Mouse (Mus musculus) lung, postnatal 36 days (tissue): ENCODE data around the gene Tbc1d24.

Experiments
- DNase-seq: peaks from one replicate; pipeline ENCODE4 v3.0.0; 2022; ENCODE audit warnings: mixed read lengths

The Tbc1d24 gene

DNA sequence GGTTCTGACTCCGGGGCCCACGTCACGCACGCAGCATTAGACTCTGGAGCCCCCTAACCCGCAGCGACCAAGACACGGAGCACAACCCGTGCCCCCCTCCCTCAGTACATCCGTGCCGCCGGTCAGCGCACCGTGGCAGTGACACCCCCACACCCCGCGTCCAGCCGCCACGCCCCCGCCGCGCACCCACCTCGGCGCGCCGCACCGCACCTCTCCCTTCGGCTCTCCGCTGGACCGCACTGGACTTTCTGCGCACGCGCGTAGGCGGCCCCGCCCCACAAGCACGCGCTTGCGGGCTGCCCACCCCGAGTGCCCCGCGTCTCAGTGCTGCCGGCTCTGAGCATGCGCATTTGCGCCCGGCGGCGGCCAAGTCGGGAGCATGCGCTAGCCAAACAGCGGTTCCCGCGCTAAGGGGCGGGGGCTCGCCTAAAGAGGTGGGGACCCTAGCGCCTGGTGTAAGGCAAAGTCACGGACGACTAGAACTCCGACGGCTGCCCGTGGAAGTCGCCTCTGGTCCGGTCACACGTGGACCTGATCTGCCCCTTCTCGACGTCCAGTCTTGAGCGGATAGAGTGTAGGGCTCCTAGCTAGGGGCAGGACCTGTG lies at the start of gene Tbc1d24:
Gene Tbc1d24, minus strand, starts transcription at position 279 of the 605 bp plus-strand sequence.
- peak; percentile 92 for DNase-seq

- DNase-seq = no peak
These were observed 47.0 kb upstream of the Tbc1d24 start for GRCm38 (mm10) chr17:24252329-24252728.

- DNase-seq = peak; percentile 99
These were observed 46.1 kb upstream of the Tbc1d24 start, which contains the start of gene Ccnf for GRCm38 (mm10) chr17:24251320-24252069. Ccnf (minus strand) TSS chr17:24251484.

DNA sequence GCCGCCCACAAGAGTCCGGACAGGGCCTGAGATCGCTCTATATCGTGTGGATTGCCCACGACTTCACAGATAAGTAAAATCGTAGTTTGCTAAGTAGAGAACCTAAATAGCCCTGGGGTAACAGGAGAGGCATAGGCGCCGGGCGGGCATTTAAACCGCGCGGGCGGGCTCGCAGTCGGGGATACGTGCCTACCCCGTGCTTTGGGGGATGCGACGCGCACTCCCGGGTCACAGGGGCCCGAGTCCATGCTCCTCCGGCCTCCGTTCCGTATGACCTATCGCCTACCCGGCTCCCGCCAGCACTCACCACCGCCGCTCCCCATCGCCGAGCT lies 45.6 kb upstream of the Tbc1d24 start:
- no peak for DNase-seq

DNA sequence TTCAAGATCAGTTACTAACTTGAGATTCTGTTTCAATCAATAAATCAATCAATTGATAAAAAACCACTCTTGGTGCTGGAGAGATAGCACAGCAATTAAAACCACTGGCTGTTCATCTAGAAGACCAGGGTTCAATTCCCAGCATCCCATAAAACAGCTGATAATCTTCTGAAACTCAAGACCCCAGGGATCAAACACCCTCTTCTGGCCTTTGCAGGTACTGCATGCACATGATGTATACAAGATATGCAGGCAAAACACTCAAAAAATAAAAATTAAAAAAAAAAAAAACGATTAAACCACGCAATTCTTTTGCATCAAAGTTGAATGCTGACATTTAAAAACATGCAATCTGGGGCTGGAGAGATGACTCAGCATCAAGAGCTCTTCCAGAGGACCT lies 43.3 kb upstream of the Tbc1d24 start:
- DNase-seq = peak; percentile 10

GRCm38 (mm10) chr17:24244061-24244460 lies 38.7 kb upstream of the Tbc1d24 start:
- no peak for DNase-seq

- peak; percentile 62 for DNase-seq
These were observed 38.1 kb upstream of the Tbc1d24 start for GRCm38 (mm10) chr17:24243311-24243969.

DNA sequence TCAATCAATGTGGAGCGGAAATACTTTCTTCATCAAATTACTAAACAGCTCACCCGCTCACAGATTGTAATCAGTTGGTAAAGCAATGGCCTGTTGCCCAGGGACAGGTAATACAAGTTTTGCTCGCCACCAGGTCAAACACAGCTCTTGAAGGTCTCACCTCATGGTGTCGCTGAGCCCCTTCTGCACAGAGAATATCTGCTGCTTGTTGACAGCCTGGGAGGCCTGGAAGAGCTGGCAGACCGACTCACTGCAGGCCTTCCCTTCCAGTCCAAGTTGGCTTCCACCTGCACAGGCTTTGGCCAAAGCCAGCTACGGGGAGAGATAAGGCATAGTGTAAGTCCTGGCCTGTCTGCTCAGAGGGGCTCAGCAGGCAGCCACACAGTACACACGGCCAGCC lies 31.6 kb upstream of the Tbc1d24 start:
- peak; percentile 6 for DNase-seq

GRCm38 (mm10) chr17:24236479-24236878 lies 31.1 kb upstream of the Tbc1d24 start:
- no peak for DNase-seq

DNA sequence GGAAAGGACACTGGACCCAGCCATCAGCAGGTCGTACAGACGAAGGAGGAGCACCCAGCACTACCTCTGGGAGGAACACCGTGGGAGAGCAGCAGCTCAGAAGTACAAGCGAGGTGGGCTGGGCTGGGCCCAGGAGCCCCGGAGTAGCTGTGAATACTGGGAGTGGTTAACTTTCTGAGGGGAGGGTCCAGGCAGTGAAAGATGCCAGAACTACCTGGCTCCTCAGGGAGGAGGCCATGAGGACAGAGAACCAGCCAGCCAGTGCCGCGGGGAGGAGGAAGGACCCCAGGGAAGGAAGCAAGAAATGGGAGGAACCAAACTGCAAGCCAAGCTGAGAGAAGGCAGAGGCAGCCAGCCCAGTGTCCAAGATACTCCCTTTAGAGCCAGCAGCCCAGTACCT lies 22.6 kb upstream of the Tbc1d24 start:
- DNase-seq = no peak

DNA sequence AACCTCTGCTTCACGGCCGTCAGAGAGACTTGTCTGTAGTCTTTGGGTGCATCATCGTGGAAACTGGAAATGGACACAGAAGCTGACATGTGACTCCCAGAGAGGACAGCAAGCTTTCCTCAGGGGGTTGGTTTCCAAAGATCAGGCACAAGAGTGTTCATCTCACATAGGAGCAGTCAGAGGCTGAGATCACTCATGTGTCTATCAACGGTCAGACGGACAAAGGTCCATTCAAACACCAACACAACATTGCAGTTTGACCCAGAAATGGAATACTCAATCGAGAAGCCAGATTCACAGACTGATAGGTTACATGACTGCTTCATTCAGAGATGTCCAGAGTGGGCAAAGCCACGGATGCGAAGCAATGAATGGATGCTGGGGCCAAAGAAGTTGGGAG lies 21.4 kb upstream of the Tbc1d24 start:
- no peak for DNase-seq

DNA sequence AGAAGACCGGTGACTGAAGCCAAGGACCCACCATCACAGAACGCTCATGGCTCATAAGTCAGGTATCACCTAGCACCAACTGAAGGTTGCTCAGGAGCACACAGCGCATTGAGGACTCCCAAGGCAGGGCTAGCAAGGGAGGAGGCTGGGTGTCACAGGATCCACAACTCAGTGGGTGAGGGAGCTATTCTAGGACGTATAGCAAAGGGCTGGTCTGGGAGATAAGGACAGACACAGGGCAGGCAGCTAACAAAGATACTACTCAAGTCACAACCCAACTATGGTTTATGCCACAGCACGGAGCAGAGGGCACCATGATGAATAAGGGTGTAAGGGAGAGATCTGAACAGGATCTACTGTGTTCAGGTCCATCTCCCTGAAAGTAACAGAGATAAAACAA lies 20.5 kb upstream of the Tbc1d24 start:
- no peak for DNase-seq

DNA sequence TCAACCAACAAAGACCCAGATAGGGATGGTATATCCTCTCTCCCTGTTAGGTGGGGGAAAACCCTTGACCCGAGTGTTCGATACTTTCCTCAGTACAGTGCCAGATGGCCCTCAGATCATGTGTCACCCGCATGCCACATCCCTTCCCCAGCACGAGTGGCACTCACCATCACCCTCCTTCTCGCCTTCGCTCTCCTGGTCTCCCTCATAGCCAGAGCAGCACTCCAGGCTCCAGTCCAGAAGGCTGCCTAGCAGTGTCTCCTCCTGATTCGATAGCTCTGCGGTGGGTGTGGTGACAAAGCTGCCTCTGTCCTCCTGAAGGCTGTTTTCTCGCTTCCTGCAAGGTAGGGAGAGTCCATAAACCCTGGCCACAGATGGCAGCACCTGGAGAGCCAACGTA lies 19.4 kb upstream of the Tbc1d24 start:
- DNase-seq = no peak

GRCm38 (mm10) chr17:24223513-24223912 lies 18.2 kb upstream of the Tbc1d24 start:
- DNase-seq = no peak

GRCm38 (mm10) chr17:24222653-24223052 lies 17.3 kb upstream of the Tbc1d24 start:
- DNase-seq = no peak

- DNase-seq = peak; percentile 99
These were observed 15.4 kb upstream of the Tbc1d24 start, which contains the start of gene Tedc2 for GRCm38 (mm10) chr17:24220435-24221411. Tedc2 (minus strand) TSS chr17:24220851.

- DNase-seq = no peak
These were observed 11.5 kb upstream of the Tbc1d24 start for GRCm38 (mm10) chr17:24216836-24217235.

GRCm38 (mm10) chr17:24213186-24213585 lies 7.8 kb upstream of the Tbc1d24 start:
- DNase-seq = peak; percentile 58

GRCm38 (mm10) chr17:24212441-24213018 lies 7.2 kb upstream of the Tbc1d24 start:
- no peak for DNase-seq

- peak; percentile 86 for DNase-seq
These were observed 6.5 kb upstream of the Tbc1d24 start for GRCm38 (mm10) chr17:24211631-24212440.

GRCm38 (mm10) chr17:24210591-24210990 lies 5.2 kb upstream of the Tbc1d24 start:
- DNase-seq = no peak

- no peak for DNase-seq
These were observed 4.5 kb upstream of the Tbc1d24 start for GRCm38 (mm10) chr17:24209916-24210240.
